Mouse (Mus musculus) CH12.LX (cell line): Measurements from ENCODE around the gene Slc7a11. TPM values are rescaled to one million over a fixed set of nuclear protein-coding genes. Genes with fewer than 3 reads are reported as not detected.

Experiments used
- DNase-seq: peaks from one replicate; pipeline ENCODE4 v3.0.0-alpha.2; 2013; ENCODE audit errors: extremely low read depth
- H3K27ac ChIP-seq: 2 replicates; pipeline ENCODE4 v1.5.1; 2012; ENCODE audit warnings: low read depth, mild to moderate bottlenecking, control low read depth, moderate library complexity; ENCODE audit not compliant: insufficient read depth
- H3K27me3 ChIP-seq: replicated peaks from 2 replicates; pipeline ENCODE3; 2012; ENCODE audit warnings: inconsistent platforms
- H3K36me3 ChIP-seq, 2 experiments: replicated peaks in 1 of 2; 2 replicates each; pipeline versions ENCODE3 to v1.6.1; 2012; ENCODE audit warnings: inconsistent platforms in 1 of 2, low read length in 1 of 2, mild to moderate bottlenecking in 1 of 2, mixed read lengths in 1 of 2, moderate library complexity in 1 of 2; ENCODE audit not compliant: control insufficient read depth in 1 of 2, insufficient read depth in 1 of 2
- H3K4me1 ChIP-seq, 2 experiments: 2 replicates each; pipeline ENCODE4 v1.6.1; 2012; ENCODE audit warnings: inconsistent platforms in 1 of 2, moderate library complexity in 1 of 2; ENCODE audit not compliant: insufficient read depth in 2 of 2, control insufficient read depth in 1 of 2
- H3K4me2 ChIP-seq: 2 replicates; pipeline ENCODE4 v1.6.1; 2012; ENCODE audit warnings: low read depth, mild to moderate bottlenecking, control low read depth; ENCODE audit not compliant: poor library complexity, insufficient read depth, severe bottlenecking
- H3K4me3 ChIP-seq, 3 experiments: fragments of 150-350 bp in 1 of 3; sonication (generic) in 1 of 3; replicated peaks in 1 of 3; 2 replicates each; pipeline versions ENCODE3 to v1.5.1; 2011 to 2012; ENCODE audit warnings: low read depth in 2 of 3, low read length in 2 of 3, mild to moderate bottlenecking in 2 of 3, moderate library complexity in 2 of 3, control low read depth in 1 of 3, improper control_type of control experiment in 1 of 3, inconsistent platforms in 1 of 3, mixed read lengths in 1 of 3; ENCODE audit not compliant: poor library complexity in 1 of 3
- H3K79me2 ChIP-seq: replicated peaks from 2 replicates; pipeline ENCODE4 v1.6.1; 2012; ENCODE audit warnings: mild to moderate bottlenecking, moderate library complexity; ENCODE audit not compliant: control insufficient read depth, poor library complexity, insufficient read depth, severe bottlenecking; ENCODE audit errors: extremely low read depth
- H3K9ac ChIP-seq: 2 replicates; pipeline ENCODE4 v1.6.1; 2012; ENCODE audit warnings: low read depth, mild to moderate bottlenecking, control low read depth, moderate library complexity; ENCODE audit not compliant: insufficient read depth
- H3K9me3 ChIP-seq: replicated peaks from 2 replicates; pipeline ENCODE3; 2012; ENCODE audit warnings: low read length, inconsistent platforms, mixed read lengths
- CHD2 ChIP-seq: IDR thresholded peaks from 2 replicates; pipeline ENCODE4 v1.6.1; 2011; ENCODE audit warnings: low read length, improper control_type of control experiment
- EP300 ChIP-seq: IDR thresholded peaks from 2 replicates; pipeline ENCODE4 v1.6.1; 2011; ENCODE audit warnings: low read length, improper control_type of control experiment
- ETS1 ChIP-seq: conservative IDR thresholded peaks from 2 replicates; pipeline ENCODE4 v1.6.1; 2012; ENCODE audit warnings: low read depth, mild to moderate bottlenecking, inconsistent platforms, low read length, improper control_type of control experiment, moderate library complexity
- HCFC1 ChIP-seq: IDR thresholded peaks from 2 replicates; pipeline ENCODE4 v1.6.1; 2012; ENCODE audit warnings: low read depth, mild to moderate bottlenecking, inconsistent platforms, low read length, improper control_type of control experiment
- IRF4 ChIP-seq: IDR thresholded peaks from 2 replicates; pipeline ENCODE4 v1.6.1; 2014; ENCODE audit warnings: low read depth, mild to moderate bottlenecking, inconsistent platforms, low read length, improper control_type of control experiment
- JUND ChIP-seq: conservative IDR thresholded peaks from 2 replicates; pipeline ENCODE4 v1.6.1; 2011; ENCODE audit warnings: low read depth, low read length, improper control_type of control experiment
- KAT2A ChIP-seq: IDR thresholded peaks from 2 replicates; pipeline ENCODE4 v1.6.1; 2012; ENCODE audit warnings: low read length, improper control_type of control experiment, inconsistent platforms; ENCODE audit not compliant: insufficient replicate concordance
- MYC ChIP-seq: IDR thresholded peaks from 2 replicates; pipeline ENCODE4 v1.6.1; 2011; ENCODE audit warnings: low read depth, mild to moderate bottlenecking, improper control_type of control experiment, low read length
- NRF1 ChIP-seq: IDR thresholded peaks from 2 replicates; pipeline ENCODE4 v1.6.1; 2014; ENCODE audit warnings: low read depth, mild to moderate bottlenecking, inconsistent platforms, low read length, improper control_type of control experiment, moderate library complexity
- POLR2A ChIP-seq: IDR thresholded peaks from 2 replicates; pipeline ENCODE4 v1.6.1; 2011; ENCODE audit warnings: low read depth, mild to moderate bottlenecking, improper control_type of control experiment, low read length
- RCOR1 ChIP-seq: conservative IDR thresholded peaks from 2 replicates; pipeline ENCODE4 v1.6.1; 2012; ENCODE audit warnings: low read depth, mild to moderate bottlenecking, inconsistent platforms, low read length, improper control_type of control experiment
- TCF12 ChIP-seq: IDR thresholded peaks from 2 replicates; pipeline ENCODE4 v1.6.1; 2014; ENCODE audit warnings: low read depth, mild to moderate bottlenecking, inconsistent platforms, low read length, improper control_type of control experiment
- USF2 ChIP-seq: conservative IDR thresholded peaks from 2 replicates; pipeline ENCODE4 v1.6.1; 2011; ENCODE audit warnings: low read depth, low read length, improper control_type of control experiment
- ZKSCAN1 ChIP-seq: IDR thresholded peaks from 2 replicates; pipeline ENCODE4 v1.6.1; 2012; ENCODE audit warnings: low read depth, inconsistent platforms, low read length, improper control_type of control experiment, borderline replicate concordance
- ZMIZ1 ChIP-seq: IDR thresholded peaks from 2 replicates; pipeline ENCODE4 v1.6.1; 2012; ENCODE audit warnings: low read depth, mild to moderate bottlenecking, inconsistent platforms, low read length, improper control_type of control experiment
- ZNF384 ChIP-seq: IDR thresholded peaks from 2 replicates; pipeline ENCODE4 v1.6.1; 2012; ENCODE audit warnings: low read depth, low read length, improper control_type of control experiment, inconsistent platforms
- dilution Hi-C: fragments of 300-500 bp; cut with MboI; formaldehyde crosslinking; loops from 2 replicates; pipeline ENCODE4 v1.14.3; 2020; ENCODE audit warnings: low sequenced_read_pairs; ENCODE audit not compliant: extremely low pct_unique_long_range_greater_than_20kb, extremely low pct_ligation_motif_present
- in situ Hi-C: fragments of 300-500 bp; cut with MboI; formaldehyde crosslinking; loops from 3 replicates; pipeline ENCODE4 v1.14.3; 2019; ENCODE audit warnings: low sequenced_read_pairs, low pct_ligation_motif_present, low pct_unique_long_range_greater_than_20kb, mixed read lengths
- polyA plus RNA-seq: library from polyadenylated mRNA; unstranded; fragments of >175 nt; gene quantifications from 2 replicates; pipeline ENCODE4 v1.2.1, GENCODE M21; 2012; ENCODE audit warnings: low read depth; ENCODE audit not compliant: insufficient read length
- total RNA-seq, 2 experiments: library from RNA; depleted of rRNA; stranded (reverse); fragments of 300-350 nt in 1 of 2; fragments of >200 nt in 1 of 2; gene quantifications; 2 replicates each; pipeline ENCODE4 v1.2.3; 2012 to 2014

Gene Slc7a11
- total and polyA plus RNA-seq, 3 experiments, result 0.13 to 0.37 TPM; not detected in 1

- no peak for TF ChIP-seq CHD2
- TF ChIP-seq USF2, result no peak
- no peak for TF ChIP-seq POLR2A
- TF ChIP-seq EP300, result no peak
- no peak for TF ChIP-seq IRF4
- TF ChIP-seq HCFC1, result no peak
- no peak for TF ChIP-seq KAT2A
- TF ChIP-seq MYC, result no peak
- TF ChIP-seq ZKSCAN1, result no peak
- TF ChIP-seq ETS1, result no peak
- TF ChIP-seq JUND, result no peak
- TF ChIP-seq ZMIZ1, result no peak
- Histone ChIP-seq H3K4me2 (no peak overlapping the region), H3K36me3 (no peaks in the 10 kb centered on the region), H3K4me1 (no peaks in the 10 kb centered on the region), H3K27me3 (no peaks in the 10 kb centered on the region), H3K27ac (no peak overlapping the region), H3K9ac (no peak overlapping the region), H3K4me3 (no peak overlapping the region), H3K9me3 (peaks cover 27% of the 10 kb centered on the region), H3K79me2 (no peaks in the 10 kb centered on the region)
- dilution Hi-C loops, result no loop called here
- in situ Hi-C loops, result no loop called here
- no peak for DNase-seq
Observed at GRCm38 (mm10) chr3:50132204-50132603, 311.2 kb downstream of the Slc7a11 start.

GRCm38 (mm10) chr3:50130319-50130718 is 313.1 kb downstream of the Slc7a11 start:
- Histone ChIP-seq H3K9me3 (peaks cover 29% of the 10 kb centered on the region), H3K36me3 (no peaks in the 10 kb centered on the region), H3K4me2 (no peak overlapping the region), H3K27me3 (no peaks in the 10 kb centered on the region), H3K27ac (no peak overlapping the region), H3K4me3 (no peak overlapping the region), H3K9ac (no peak overlapping the region), H3K4me1 (no peaks in the 10 kb centered on the region), H3K79me2 (no peaks in the 10 kb centered on the region)
- DNase-seq, result no peak
- in situ Hi-C loops, result no loop called here
- dilution Hi-C loops, result no loop called here
- no peak for TF ChIP-seq RCOR1
- no peak for TF ChIP-seq IRF4
- no peak for TF ChIP-seq ZMIZ1
- no peak for TF ChIP-seq NRF1
- TF ChIP-seq TCF12, result no peak
- no peak for TF ChIP-seq ZNF384
